Mouse (Mus musculus) kidney, postnatal 0 days (tissue): ENCODE measurements around the gene Nfxl1. TPM values are rescaled to one million over a fixed set of nuclear protein-coding genes. Genes with fewer than 3 reads are reported as not detected.

ENCODE experiments used
- ATAC-seq: fragments of 200-750 bp; cut with Nextera tagmentation; replicated peaks from 2 replicates; pipeline ENCODE4 v1.8.0; 2017; ENCODE audit warnings: low read depth, moderate number of reproducible peaks, moderate TSS enrichment, moderate library complexity; ENCODE audit not compliant: low FRiP score
- DNase-seq: peaks from one replicate; pipeline ENCODE4 v3.0.0-alpha.2; 2016; ENCODE audit warnings: low spot score
- H3K27ac ChIP-seq: fragments of 300-500 bp; sonication (generic); 2 replicates; pipeline ENCODE4 v1.5.1; 2014; ENCODE audit warnings: mild to moderate bottlenecking
- H3K27me3 ChIP-seq: fragments of 300-500 bp; sonication (generic); 2 replicates; pipeline ENCODE4 v1.6.1; 2014; ENCODE audit warnings: low read length, mixed read lengths; ENCODE audit not compliant: insufficient read depth
- H3K36me3 ChIP-seq: fragments of 300-500 bp; sonication (generic); 2 replicates; pipeline ENCODE4 v1.6.1; 2014; ENCODE audit warnings: low read length, mixed read lengths; ENCODE audit not compliant: insufficient read depth
- H3K4me1 ChIP-seq: fragments of 300-500 bp; sonication (generic); replicated peaks from 2 replicates; pipeline ENCODE4 v1.6.1; 2014; ENCODE audit warnings: antibody characterized with exemption, low read length, mixed read lengths; ENCODE audit not compliant: insufficient read depth
- H3K4me2 ChIP-seq: fragments of 300-500 bp; sonication (generic); 2 replicates; pipeline ENCODE4 v1.6.1; 2014; ENCODE audit warnings: mild to moderate bottlenecking, low read length, moderate library complexity, mixed read lengths
- H3K4me3 ChIP-seq: fragments of 300-500 bp; sonication (generic); replicated peaks from 2 replicates; pipeline ENCODE4 v1.5.1; 2014; ENCODE audit warnings: low read depth, low read length
- H3K9ac ChIP-seq: fragments of 300-500 bp; sonication (generic); 2 replicates; pipeline ENCODE4 v1.6.1; 2014; ENCODE audit warnings: low read depth, low read length
- H3K9me3 ChIP-seq: fragments of 300-500 bp; sonication (generic); replicated peaks from 2 replicates; pipeline ENCODE4 v1.6.1; 2016; ENCODE audit warnings: low read length, inconsistent platforms, mixed read lengths
- CTCF ChIP-seq: IDR thresholded peaks from 2 replicates; pipeline ENCODE4 v1.5.1; 2016; ENCODE audit warnings: antibody characterized with exemption, low read depth, mild to moderate bottlenecking, moderate library complexity
- WGBS: fragments of 180-500 bp; shearing (Covaris S2); extraction: QIAGEN DNeasy Blood & Tissue Kit; methylation state at CpG from one replicate; pipeline ENCODE4 v1.1.7; 2014; 5-methylcytosine and 5-hydroxymethylcytosine counted together
- polyA plus RNA-seq: library from polyadenylated mRNA; unstranded; fragments of >200 nt; fragmentation: Nextera tagmentation; extraction: Ambion mirVana; gene quantifications from 2 replicates; pipeline ENCODE4 v1.2.1, GENCODE M21; 2015

Nfxl1 gene
- polyA plus RNA-seq, 1 experiment from 2014 or later: 18.4 TPM

DNA sequence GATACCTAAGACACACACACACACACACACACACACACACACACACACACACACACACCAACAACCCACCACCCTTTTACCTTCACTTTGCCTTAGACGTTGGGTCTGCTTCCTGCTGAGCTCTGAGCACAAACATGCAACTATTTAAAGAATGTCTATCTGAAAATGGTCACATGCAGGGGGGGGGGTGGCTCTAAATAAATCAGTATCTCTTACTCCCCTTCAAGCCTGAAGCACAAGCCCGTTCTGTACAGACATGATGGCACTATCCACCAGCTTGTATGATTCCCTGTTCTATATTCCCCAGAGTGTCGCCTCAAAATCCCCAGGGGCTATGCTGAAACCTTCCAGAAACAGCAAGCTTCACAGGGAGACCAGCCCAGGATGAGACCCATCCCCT is 57.7 kb downstream of the Nfxl1 start:
- ATAC-seq (no peak), DNase-seq (peak; percentile 21)
- Histone ChIP-seq H3K4me1 (peaks cover 14% of the 10 kb centered on the region), H3K27ac (no peak overlapping the region), H3K4me2 (no peak overlapping the region), H3K27me3 (peaks cover 19% of the 10 kb centered on the region), H3K4me3 (no peak overlapping the region), H3K36me3 (no peaks in the 10 kb centered on the region), H3K9ac (no peak overlapping the region), H3K9me3 (no peaks in the 10 kb centered on the region)
- TF ChIP-seq CTCF: no peak
- 45% methylated on average over 3 of the region's 3 CpGs for WGBS

DNA sequence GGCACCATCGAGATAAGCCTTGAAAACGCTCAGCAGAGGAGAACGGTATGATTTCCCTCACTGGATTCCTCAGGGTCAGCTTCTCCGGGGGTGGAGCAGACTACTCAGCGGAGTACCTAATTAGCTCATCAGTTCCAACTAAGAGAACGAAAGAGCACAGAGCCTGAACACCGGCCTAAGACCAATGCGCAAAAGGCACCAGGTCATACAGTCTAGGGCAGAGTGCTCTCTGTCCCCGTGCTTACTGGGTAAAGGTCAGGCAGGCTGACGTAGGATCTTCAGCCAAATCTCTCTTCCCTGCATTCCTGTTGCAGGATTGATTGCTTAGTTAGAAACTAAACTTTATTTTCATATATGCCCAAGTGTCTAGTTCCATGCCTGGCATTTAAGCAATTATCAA is 61.2 kb downstream of the Nfxl1 start:
- no peak for ATAC-seq
- no peak for DNase-seq
- H3K9ac ChIP-seq: no peak overlapping the region
- H3K4me1 ChIP-seq: peaks cover under 1% of the 10 kb centered on the region; the same call in 1 of the 2 replicates
- H3K4me2 ChIP-seq: no peak overlapping the region
- no peak for TF ChIP-seq CTCF
- H3K36me3 ChIP-seq: no peaks in the 10 kb centered on the region
- H3K27ac ChIP-seq: no peak overlapping the region
- WGBS: 43% methylated on average over 10 of the region's 10 CpGs
- H3K9me3 ChIP-seq: no peaks in the 10 kb centered on the region
- H3K27me3 ChIP-seq: peaks cover 6% of the 10 kb centered on the region
- H3K4me3 ChIP-seq: no peak overlapping the region

DNA sequence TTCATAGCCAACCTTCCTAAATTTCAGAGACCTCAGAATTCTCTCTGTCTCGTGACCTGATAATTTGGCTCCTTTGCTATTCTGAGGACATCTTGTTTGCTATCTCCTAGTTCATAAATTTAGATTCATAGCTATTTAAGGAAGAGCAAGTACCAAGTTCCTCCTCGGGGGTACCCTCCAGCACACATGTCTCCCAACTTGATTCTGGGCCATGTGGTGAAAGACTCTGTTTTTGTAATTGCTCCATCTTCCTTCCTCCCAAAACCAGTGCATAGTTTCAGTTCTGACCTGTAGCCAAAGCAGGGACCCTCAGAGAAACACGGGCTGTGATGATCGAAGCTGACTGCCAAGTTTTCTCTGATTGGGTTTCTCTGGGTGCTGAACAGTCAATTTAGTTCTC is 62.7 kb downstream of the Nfxl1 start:
- Histone ChIP-seq H3K36me3 (no peaks in the 10 kb centered on the region), H3K27ac (no peak overlapping the region), H3K27me3 (no peaks in the 10 kb centered on the region), H3K9me3 (no peaks in the 10 kb centered on the region), H3K4me2 (no peak overlapping the region), H3K4me3 (no peak overlapping the region), H3K9ac (no peak overlapping the region), H3K4me1 (no peaks in the 10 kb centered on the region)
- DNase-seq (no peak), ATAC-seq (no peak)
- WGBS: 79% methylated on average over 4 of the region's 4 CpGs
- no peak for TF ChIP-seq CTCF

DNA sequence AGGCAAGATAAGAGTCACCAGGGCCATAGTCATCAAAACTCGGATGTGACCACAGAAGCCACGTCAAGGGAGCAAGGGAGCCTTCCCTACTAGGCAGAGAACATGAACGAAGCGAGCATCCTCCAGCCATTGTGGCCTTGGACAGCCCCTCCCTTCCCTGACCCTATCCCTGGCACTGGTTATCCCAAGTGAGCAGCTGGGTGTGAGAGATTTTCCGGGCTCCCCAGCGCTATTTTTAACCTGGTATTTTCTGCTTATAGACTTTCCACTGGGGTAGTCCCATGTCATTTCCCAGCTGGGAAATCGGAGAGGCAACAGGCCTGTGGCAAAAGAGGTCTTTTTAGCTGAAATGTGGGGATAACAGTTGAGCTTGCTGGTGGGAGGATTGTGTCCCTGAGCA is 65.6 kb downstream of the Nfxl1 start:
- no peaks in the 10 kb centered on the region for H3K36me3 ChIP-seq
- H3K9me3 ChIP-seq: no peaks in the 10 kb centered on the region
- no peaks in the 10 kb centered on the region for H3K27me3 ChIP-seq
- no peak overlapping the region for H3K27ac ChIP-seq
- H3K4me3 ChIP-seq: no peak overlapping the region
- no peaks in the 10 kb centered on the region for H3K4me1 ChIP-seq
- no peak overlapping the region for H3K4me2 ChIP-seq
- no peak for DNase-seq
- H3K9ac ChIP-seq: no peak overlapping the region
- no peak for ATAC-seq
- 67% methylated on average over 7 of the region's 7 CpGs for WGBS
- TF ChIP-seq CTCF: no peak

DNA sequence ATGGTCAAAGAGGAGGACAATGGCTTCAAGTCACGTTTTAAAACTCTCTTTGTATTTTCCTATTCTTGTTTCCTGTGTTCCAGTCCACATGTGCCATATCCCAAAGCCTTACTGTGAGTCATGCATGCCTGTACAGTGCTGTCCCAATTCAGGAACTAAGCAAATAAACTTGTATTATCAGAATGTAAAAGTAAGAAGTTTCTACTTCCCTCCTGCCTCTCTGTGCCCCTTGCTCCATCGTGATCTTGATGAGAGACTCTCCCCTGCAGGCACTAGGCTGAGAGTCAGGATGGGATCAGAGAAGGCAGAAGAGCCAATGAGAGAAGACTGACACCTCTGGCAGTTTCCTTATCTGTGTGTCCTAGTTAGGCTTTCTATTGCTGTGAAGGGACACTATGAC is 68.3 kb downstream of the Nfxl1 start:
- Histone ChIP-seq H3K27me3 (no peaks in the 10 kb centered on the region), H3K9ac (no peak overlapping the region), H3K27ac (no peak overlapping the region), H3K4me2 (no peak overlapping the region), H3K4me3 (no peak overlapping the region), H3K9me3 (no peaks in the 10 kb centered on the region), H3K4me1 (no peaks in the 10 kb centered on the region), H3K36me3 (no peaks in the 10 kb centered on the region)
- WGBS: 43% methylated on average over 2 of the region's 2 CpGs
- no peak for TF ChIP-seq CTCF
- ATAC-seq: no peak
- DNase-seq: no peak

DNA sequence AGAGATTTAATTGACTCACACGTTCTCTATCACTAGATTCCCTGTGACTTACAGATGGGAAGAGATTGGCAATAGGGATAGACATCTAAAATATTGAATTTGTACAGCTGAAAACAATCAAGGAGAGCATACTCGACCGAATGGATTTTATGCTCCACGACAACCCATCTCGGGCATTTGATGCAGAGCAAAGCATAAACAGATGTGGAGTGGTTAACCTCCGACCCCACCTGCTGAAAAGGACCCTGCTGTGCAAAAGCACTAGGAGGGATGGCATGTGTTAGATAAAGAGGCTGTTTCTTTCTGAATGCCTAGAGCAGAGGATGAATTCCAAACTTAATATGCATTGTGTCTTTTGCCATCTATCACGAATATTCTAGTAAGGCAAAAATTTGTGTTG is 79.0 kb downstream of the Nfxl1 start:
- no peaks in the 10 kb centered on the region for H3K4me1 ChIP-seq
- no peak for TF ChIP-seq CTCF
- no peak overlapping the region for H3K4me2 ChIP-seq
- no peak overlapping the region for H3K4me3 ChIP-seq
- H3K27ac ChIP-seq: no peak overlapping the region
- no peak for DNase-seq
- H3K27me3 ChIP-seq: no peaks in the 10 kb centered on the region
- no peaks in the 10 kb centered on the region for H3K36me3 ChIP-seq
- no peak overlapping the region for H3K9ac ChIP-seq
- ATAC-seq: no peak
- 41% methylated on average over 7 of the region's 7 CpGs for WGBS
- H3K9me3 ChIP-seq: no peaks in the 10 kb centered on the region

DNA sequence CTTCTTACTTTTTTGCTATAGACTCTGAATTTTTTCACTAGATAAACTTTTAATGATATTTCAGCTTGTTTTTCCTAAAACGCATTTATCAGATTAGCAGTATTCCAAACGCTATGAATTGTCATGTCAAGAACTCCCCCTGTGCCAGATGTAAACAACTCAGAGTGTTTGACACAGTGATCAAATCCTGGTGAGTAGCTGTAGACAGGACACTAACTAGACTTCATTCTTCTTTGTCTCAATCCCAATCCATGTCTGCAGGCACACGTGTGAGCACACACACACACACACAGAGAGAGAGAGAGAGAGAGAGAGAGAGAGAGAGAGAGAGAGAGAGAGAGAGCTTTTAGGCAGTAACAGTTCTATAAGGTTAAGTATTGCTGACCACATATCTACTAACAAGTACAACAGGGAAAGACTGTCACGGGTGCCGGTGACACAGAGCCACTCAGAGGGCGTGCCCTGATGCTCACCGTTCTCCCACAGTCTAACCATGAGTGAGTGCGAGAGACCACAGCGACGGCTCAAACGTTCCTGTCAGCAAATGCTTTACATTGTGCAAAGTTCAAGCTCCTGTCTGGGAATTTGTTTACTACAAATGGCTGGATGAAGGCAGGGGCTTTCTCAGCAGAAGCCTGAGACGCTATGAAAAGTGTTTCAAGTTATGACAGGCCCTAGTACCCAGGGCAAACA is 87.0 kb downstream of the Nfxl1 start:
- H3K4me3 ChIP-seq: no peak overlapping the region
- ATAC-seq (peak; percentile 63; the same call in 1 of the 2 replicates), DNase-seq (peak; percentile 15)
- TF ChIP-seq CTCF: no peak
- no peaks in the 10 kb centered on the region for H3K9me3 ChIP-seq
- H3K4me1 ChIP-seq: no peaks in the 10 kb centered on the region
- no peak overlapping the region for H3K9ac ChIP-seq
- H3K36me3 ChIP-seq: no peaks in the 10 kb centered on the region
- H3K27ac ChIP-seq: no peak overlapping the region
- WGBS: 52% methylated on average over 12 of the region's 12 CpGs
- no peak overlapping the region for H3K4me2 ChIP-seq
- no peaks in the 10 kb centered on the region for H3K27me3 ChIP-seq
